Mouse (Mus musculus) small intestine, adult 2 months (tissue): ENCODE measurements around the gene Clcf1.

ENCODE experiments used
- CTCF ChIP-seq: fragments of 200-500 bp; IDR thresholded peaks from 2 replicates; pipeline ENCODE4 v1.5.1; 2012; ENCODE audit warnings: low read depth, mild to moderate bottlenecking, control low read depth, inconsistent platforms, low read length, moderate library complexity, mixed read lengths; ENCODE audit not compliant: insufficient replicate concordance, insufficient read length; ENCODE audit errors: extremely low read depth
- POLR2A ChIP-seq: fragments of 200-500 bp; IDR thresholded peaks from 2 replicates; pipeline ENCODE4 v1.6.1; 2012; ENCODE audit warnings: low read depth, mild to moderate bottlenecking, control low read depth, inconsistent platforms, low read length, moderate library complexity

DNA sequence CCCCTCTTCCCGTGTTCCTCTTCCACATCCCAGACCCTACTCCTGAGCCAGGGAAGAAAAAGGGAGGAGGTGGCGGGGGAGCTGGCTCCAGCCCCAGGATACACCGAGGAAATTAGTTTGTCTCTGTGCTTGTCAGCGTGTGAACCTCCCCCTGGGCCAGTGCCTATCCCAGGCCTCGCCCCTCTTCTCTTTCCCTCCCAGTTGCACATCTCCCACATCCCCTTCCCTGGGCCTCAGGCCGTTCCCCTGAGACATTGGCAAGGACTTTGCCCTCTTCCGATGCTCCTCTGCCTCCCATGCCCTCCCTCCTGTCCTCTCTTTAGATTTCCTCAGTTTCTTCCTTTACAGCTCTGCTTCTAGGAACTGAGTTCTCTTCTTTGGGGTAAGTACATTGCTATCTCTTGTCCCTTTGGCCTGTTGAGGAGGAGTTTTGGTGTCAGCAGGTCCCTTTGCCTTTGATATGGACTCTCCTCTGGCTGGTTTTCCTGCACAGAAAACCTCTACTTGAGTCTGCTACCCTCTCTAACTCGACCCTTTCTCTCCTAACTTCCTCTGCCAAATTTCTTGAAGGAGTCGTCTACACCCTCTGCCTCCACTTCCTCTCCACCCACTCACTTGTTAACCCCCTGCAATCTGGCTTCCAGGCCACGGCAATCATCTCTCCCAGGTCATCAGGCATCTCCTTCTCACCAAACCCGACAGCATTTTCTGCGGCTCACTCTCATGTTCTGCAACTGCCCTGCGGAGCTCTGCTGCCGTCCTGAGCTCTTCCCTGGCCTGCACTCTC lies 7.1 kb downstream of the Clcf1 start:
- TF ChIP-seq CTCF (no peak), POLR2A (no peak)
